Mouse (Mus musculus): ENCODE measurements around the gene Ipo11.

- TF ChIP-seq CTCF (IDR thresholded peaks at IDR 0.05) (no peak), EP300 (IDR thresholded peaks at IDR 0.05) (no peak)
Measured at GRCm38 (mm10) chr13:106844928-106845327, 91.8 kb downstream of the Ipo11 start.

Measured in lung, postnatal 0 days (tissue).